Mouse (Mus musculus) forelimb bud, embryonic 11.5 days (tissue): Measurements from ENCODE around the gene Anp32a.

Experiments used
- DNase-seq: peaks from one replicate; pipeline ENCODE4 v3.0.0-alpha.2; 2012; ENCODE audit warnings: low read depth, low spot score

Anp32a gene

GRCm38 (mm10) chr9:62406423-62407013 lies 65.4 kb downstream of the Anp32a start:
- no peak for DNase-seq

GRCm38 (mm10) chr9:62407357-62408146 lies 66.5 kb downstream of the Anp32a start:
- no peak for DNase-seq

GRCm38 (mm10) chr9:62418742-62419141 lies 77.6 kb downstream of the Anp32a start:
- no peak for DNase-seq

- DNase-seq = no peak
Observed at GRCm38 (mm10) chr9:62420261-62420917, 79.3 kb downstream of the Anp32a start.

GRCm38 (mm10) chr9:62421027-62421426 lies 79.9 kb downstream of the Anp32a start:
- peak; percentile 41 for DNase-seq

GRCm38 (mm10) chr9:62421911-62422310 lies 80.8 kb downstream of the Anp32a start:
- no peak for DNase-seq

GRCm38 (mm10) chr9:62422926-62423325 lies 81.8 kb downstream of the Anp32a start:
- DNase-seq = no peak

- DNase-seq = no peak
Observed at GRCm38 (mm10) chr9:62423871-62424270, 82.8 kb downstream of the Anp32a start.

- no peak for DNase-seq
Observed at GRCm38 (mm10) chr9:62425265-62425664, 84.2 kb downstream of the Anp32a start.

GRCm38 (mm10) chr9:62426021-62426420 lies 84.9 kb downstream of the Anp32a start:
- DNase-seq = no peak

GRCm38 (mm10) chr9:62426531-62426930 lies 85.4 kb downstream of the Anp32a start:
- DNase-seq = no peak

- DNase-seq = no peak
Observed at GRCm38 (mm10) chr9:62427010-62427409, 85.9 kb downstream of the Anp32a start.
